Mouse (Mus musculus) activated CD4-positive, CD25-positive, alpha-beta regulatory T cell, adult 4 months (primary cell): ENCODE measurements around the gene Cbx2. TPM values are rescaled to one million over a fixed set of nuclear protein-coding genes. Genes with fewer than 3 reads are reported as not detected.
A peak's percentile ranks its signal among the peaks of the same experiment; 100 is the strongest.

Experiments used
- ATAC-seq: one replicate; pipeline ENCODE4 v1.8.0; 2017
- polyA plus RNA-seq, 2 experiments: library from polyadenylated mRNA; unstranded; fragments of 100-300 nt; shearing (Covaris generic); gene quantifications; one replicate each; pipeline ENCODE4 v1.2.1; 2017

Cbx2 gene
- polyA plus RNA-seq, result 1 to 10 TPM; 1.1 to 1.4 TPM

- peak; percentile 84 for ATAC-seq
These were observed at the start of gene Cbx2 for GRCm38 (mm10) chr11:119022895-119023615. Cbx2 (plus strand) TSS chr11:119022962.

DNA sequence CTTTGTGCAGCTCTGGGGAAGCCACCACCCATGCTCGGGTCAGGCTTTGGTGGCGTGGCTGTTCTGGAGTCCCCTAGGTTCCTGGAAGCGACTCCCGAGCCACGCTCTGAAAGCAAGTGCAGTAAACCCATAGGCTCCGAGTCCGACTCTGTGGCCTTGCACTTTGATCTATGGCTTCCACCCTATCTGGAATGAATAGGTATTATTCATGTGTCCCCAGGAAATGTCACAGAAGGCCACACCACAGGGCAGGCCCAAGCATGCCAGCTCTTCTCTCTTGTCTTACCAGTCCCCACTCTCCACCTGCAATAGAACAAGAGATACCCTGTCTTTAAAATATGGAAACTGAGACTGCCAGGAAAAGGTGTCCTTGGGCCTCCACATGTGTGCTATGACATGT, 48.4 kb upstream of the Cbx2 start:
- ATAC-seq, result no peak

DNA sequence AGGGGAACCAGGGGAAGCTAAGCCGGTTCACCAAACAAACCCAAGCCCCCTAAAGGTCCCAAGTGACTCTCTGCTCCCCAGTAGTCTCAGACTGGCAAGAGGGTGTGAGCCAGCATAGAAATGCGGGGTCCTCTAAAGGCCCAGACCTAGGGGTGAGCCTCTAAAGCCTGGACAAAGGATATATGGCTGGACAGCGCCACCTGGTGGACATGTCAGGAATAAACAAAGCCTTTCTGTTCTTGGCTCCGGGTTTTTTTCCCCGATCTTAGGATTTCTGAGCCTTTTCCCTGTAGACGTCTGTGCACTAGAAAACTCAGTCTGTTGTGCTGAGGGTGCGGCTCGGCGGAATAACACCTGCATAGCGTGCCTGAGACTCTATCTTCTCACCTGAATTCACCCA, 47.3 kb upstream of the Cbx2 start:
- no peak for ATAC-seq

DNA sequence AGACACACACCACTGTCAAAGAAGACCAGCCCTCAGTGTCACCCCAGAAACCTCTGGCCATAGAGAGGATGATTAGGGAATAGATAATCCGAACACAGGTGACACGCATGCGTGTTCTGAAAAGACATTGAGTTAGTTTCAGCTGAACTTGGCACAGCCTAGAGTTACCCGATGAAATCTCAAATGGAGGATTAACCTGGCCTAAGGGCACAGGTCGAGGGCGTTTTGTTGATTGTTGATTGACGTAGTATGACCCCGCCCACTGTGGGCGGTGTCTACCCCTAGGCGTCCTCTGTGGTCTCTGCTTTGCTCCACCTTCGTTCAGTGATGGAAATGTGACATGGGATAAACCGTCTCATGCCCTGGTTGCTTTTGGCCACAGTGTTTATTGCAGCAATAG, 46.8 kb upstream of the Cbx2 start:
- peak; percentile 40 for ATAC-seq

DNA sequence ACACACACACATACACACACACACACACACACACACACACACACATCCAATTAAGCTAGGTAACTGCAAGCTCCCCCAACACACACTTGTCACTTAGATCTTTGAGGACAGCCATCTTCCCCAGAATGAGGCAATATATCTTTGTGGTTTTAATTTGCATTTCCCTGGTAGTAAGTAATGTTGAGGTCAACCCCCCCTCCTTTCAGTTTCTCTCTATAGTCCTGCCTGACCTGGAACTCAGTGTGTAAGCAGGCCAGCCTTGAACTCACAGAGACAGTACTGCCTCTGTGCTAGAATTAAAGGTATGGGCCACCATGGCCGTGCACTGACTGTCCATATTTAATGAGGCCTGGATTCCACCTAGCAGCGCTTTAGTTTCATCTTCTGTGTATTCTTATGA, 42.4 kb upstream of the Cbx2 start:
- peak; percentile 63 for ATAC-seq

DNA sequence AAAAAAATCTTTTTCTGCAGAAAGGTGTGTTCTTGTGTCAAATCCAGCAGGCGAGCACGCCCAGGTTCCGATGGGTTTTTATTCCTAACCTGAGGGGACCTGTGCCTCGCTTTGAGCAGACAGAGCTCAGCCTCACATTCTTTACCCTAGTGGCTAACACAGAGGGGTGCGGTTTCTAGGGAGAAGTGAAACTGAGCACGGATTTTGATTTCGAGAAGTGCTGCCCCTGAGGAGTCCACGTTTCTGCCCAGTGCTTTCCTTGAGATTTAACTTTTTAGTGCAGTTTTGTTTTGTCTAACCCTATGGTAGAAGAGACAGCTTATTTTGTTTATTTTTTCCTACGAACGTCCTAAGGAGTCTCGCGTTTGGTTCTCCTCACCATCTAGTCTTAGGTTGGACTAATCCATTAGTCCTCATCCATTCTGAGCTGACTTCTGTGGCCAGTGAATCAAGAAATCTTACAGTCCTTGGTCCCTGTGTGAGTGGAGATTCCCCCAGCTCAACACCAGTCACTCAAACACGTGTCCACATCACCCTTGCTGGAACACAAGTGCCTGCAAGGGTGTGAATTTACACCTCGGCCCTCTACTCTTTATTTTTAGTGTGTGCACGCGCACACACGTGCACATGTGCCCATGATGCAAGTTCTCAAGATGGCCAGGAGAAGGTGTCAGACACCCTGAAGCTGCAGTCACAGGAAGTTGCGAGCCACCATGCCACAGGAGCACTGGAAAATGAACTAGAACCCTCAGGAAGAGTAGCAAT, 41.6 kb upstream of the Cbx2 start:
- no peak for ATAC-seq

DNA sequence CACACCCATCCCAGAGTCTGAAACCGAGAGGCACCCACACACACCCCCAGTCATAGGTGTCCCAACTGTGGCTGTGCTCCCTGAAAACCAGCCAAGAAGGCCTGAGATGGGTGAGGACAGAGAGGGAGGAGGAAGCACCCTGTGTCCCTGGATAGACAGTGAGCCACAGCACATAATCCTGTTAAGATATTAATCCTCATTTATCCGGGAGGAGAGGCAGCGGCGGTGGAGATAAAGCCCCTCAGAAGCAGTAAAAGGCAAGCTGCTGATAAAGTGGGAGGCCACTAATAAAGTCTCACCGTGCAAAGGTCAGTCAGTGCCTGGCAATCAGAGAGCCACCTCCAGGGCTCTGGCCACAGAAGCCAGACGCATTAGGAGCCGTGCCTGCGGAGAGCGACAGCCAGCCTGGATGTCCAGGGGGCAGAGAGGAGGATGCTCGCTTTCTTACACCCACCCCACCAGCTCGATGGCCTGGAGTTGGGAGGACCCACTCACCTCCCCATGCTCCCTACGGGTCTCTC, 40.1 kb upstream of the Cbx2 start:
- no peak for ATAC-seq

DNA sequence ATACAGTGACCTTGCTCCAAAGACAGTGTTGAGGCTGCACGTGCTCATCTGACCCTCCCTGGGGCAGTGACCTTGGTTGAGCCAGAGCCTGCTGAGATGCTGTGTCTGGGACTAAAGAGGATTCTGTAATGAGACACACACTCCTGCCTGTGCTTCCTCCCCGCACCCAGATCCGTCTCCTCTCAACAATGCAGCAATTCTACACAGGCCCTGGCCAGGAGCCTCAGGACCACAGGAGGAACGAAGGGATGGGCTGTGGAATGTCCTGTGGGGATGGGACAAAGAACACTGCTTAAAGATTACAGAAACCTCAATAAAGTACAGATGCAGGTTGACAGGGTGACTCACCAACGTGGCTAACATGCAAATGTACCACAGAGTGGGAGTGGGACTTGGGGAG, 37.2 kb upstream of the Cbx2 start:
- no peak for ATAC-seq

DNA sequence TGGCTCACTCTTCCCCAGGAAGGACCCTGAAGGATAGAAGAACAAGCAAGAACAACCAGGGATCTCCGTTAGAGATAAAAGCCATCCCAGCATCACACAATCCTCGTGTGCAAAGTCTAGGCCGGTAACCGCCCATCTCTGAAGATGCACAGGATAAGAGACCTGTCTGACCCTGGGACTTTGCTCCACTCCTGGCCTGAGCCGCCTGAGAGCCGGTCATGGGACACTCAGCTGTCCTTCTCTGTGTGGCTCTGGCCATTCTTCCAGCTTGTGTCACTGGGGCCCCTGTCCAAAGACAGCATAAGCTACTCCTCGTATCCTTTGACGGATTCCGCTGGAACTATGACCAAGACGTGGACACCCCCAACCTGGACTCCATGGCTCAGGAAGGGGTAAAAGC, 34.8 kb upstream of the Cbx2 start, which contains the start of gene Enpp7:
TSS of gene Enpp7 (plus strand) at position 190 of the 400 bp plus-strand sequence.
- no peak for ATAC-seq

GRCm38 (mm10) chr11:118992781-118993180, 30.0 kb upstream of the Cbx2 start:
- ATAC-seq, result peak; percentile 73

- no peak for ATAC-seq
These were observed 27.3 kb upstream of the Cbx2 start for GRCm38 (mm10) chr11:118995448-118995847.

DNA sequence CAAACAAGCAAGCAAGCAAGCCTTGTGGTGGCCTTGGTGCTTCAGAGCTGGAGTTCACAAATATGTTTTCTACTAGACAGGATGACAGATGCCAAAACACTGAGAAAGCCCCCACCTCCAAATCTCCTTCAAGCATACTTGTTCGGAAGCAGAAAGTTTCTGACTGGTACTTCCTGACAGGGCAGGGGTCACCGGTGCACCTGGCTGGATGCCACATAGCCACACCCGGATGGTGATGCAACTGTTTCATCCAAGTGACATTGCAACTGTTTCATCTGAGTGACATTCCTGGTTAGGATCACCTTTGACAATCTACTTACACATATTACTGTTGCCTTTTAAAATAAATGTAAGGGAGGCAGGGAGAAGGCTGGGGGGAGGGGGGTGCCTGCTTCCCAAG, 25.6 kb upstream of the Cbx2 start:
- no peak for ATAC-seq

GRCm38 (mm10) chr11:118998540-118999265, 24.1 kb upstream of the Cbx2 start:
- peak; percentile 68 for ATAC-seq

DNA sequence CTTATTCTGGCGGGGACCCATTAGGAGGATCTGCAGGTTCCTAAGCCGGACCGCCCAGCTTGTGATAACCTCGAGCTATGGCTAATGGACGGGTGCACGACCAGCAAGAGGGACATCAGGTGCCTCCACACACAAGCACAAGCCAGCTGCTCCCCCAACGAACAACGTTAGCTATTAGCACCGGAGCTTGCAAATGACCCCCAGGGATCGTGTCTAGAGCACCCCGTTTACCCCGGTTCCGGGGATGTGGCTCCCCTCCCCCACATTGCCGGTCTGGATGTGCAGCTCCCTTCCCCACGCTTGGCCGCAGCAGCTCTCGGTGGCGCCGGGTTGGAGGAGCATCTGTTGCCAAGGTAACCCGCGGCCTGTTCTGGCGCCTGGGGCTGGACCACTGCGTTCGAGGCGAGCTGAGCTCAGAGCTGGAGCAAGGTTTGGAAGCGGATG, 23.4 kb upstream of the Cbx2 start:
- no peak for ATAC-seq

GRCm38 (mm10) chr11:119000877-119001276, 21.9 kb upstream of the Cbx2 start:
- no peak for ATAC-seq

DNA sequence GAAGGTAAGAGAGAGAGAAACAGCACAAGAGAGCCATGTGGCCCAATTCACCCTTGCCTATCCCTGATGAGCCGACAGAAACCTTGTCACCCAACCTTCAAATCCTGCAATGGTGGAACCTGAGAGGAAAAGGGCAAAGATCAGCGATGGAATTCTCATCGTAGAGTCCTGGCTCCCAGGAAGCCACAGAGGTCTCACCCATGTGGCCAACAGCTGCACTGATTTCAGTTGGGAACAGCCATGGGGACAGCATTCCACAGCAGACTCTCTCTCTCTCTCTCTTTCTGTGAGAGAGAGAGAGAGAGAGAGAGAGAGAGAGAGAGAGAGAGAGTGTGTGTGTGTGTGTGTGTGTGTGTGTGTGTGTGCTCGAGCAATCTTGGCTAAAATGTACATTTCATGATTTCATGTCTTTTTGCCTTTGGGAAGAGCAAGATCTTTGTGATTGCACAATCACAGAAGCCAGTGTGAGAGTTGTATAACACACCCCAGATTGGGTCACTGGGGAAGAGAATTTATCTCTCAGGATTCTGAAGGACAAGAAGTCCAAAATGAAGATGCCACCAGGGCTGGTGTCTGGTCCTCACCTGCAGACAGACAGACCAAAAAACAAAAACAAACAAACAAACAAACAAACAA, 21.2 kb upstream of the Cbx2 start:
- ATAC-seq, result no peak

- no peak for ATAC-seq
These were observed 17.1 kb upstream of the Cbx2 start for GRCm38 (mm10) chr11:119005547-119006275.

DNA sequence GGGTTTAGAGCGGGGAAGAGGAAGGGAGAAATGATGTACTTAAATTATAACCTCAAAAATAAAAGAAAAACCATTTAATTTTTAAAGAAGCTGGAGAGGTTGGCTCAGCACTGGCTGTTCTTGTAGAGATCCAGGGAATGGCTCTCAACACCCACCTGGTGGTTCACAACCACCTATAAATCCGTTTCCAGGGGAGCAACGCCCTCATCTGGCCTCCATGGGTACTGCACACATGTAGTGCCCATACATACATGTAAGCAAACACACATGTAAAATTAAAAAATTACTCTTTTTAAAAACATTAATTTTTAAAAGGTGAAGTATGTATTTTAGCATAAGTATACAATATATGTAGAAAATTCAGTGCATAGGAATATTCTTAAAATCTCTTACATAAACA, 16.3 kb upstream of the Cbx2 start:
- no peak for ATAC-seq

- ATAC-seq, result no peak
These were observed 15.0 kb upstream of the Cbx2 start for GRCm38 (mm10) chr11:119007461-119008456.

DNA sequence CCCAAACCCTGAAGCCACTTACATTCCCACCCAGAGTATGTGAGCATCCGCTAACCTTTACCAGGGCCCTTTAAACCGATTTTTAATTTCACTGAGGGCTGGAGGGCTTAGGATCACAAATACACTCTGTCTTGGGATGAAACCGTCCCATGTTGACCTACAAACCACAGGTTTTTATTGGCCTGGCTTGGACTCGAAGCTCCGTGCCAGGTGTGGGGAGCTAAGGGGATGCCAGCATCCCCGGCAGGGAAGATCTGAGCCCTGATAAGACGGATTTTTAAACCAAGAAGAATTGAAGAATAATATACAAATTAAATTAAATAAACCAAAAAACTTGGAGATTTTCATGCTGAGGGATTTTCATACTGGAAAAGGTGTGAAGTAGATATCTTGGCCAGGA, 8.3 kb upstream of the Cbx2 start:
- no peak for ATAC-seq

DNA sequence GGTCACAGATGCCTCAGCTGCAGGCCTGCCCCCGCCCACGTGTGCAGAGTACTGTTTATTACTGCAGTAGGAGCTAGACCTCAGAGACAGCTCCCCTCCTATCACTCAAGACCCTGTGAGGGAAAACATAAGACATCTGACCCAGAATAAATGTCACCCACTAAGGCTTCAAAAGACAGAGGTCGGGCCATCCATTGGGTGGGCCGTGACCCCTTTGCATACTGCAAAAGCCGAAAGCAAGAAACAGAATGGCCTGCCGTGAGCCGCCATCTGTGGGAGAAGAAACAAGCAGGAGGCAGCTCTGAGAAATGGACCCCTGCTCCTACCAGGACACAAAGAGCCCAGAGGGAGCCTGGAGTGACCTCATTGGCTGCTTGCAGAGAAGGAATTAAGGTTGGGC, 5.3 kb upstream of the Cbx2 start:
- ATAC-seq, result no peak
